1 mouse cellular context compared by ENCODE assay signal in the genomic region with DNA sequence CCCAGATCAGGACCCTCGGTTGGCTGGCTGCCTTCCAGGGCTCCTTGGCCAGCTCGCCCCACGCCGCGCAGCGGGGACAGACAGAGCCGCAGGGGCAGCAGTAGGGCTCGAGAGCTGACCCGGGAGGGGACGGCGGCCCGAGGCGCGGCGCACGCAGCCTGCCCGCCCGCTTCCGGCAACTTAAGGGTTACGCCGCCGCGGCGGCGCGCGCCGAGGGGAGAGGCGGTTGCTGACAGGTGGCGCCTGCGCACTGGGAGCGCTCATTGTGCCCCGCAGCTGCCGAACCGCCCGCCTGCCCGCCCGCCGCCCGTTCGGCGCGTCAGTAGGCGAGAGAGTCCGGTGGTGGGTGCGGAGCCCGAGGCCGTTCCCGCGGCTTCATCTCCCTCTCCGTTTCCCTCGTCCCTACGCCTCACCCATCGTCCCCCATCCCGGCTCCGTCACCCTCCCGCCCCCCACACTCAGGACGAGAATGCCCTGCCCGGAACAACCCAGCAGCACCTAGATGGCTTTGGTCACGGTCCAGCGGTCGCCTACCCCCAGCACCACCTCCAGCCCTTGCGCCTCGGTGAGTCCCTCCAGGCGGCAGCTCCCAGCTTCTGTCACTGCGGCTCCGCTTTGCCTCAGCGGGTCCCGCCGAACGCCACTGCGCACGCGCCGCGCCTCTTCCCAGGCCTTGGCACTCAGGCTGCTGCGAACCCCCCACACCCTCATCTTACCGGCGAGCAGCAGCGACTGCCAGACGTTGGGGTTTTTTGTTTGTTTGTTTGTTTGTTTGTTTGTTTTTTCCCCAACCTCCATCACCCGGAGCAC.
TF ChIP-seq lines count a peak whose summit lies in the region.

A gene (plus strand): TSS at position 337 of the 810 bp plus-strand sequence.

TF ChIP-seq in MEL, 35 proteins besides CTCF, POLR2A, EP300 and RAD21 (continued from another document):
- no peak for TF ChIP-seq USF2 (IDR thresholded peaks at IDR 0.05; ENCODE audit: borderline replicate concordance in 1 of 2, insufficient read depth in 1 of 2, low read depth in 1 of 2, low read length in 2 of 2)
- peak; percentile 40; the same call in 1 of the 2 replicates for TF ChIP-seq MXI1 (IDR thresholded peaks at IDR 0.05; ENCODE audit: low read depth, low read length)
- TF ChIP-seq TBP (IDR thresholded peaks at IDR 0.05; ENCODE audit: low read depth, low read length) = peak; percentile 55; the same call in 1 of the 2 replicates
- peak; percentile 77 for TF ChIP-seq SIN3A (IDR thresholded peaks at IDR 0.05; ENCODE audit: low read length)
- peak; percentile 90; the same call in 1 of the 2 replicates for TF ChIP-seq MAZ (IDR thresholded peaks at IDR 0.05; ENCODE audit: low read depth, low read length)
- no peak for TF ChIP-seq MYC (IDR thresholded peaks at IDR 0.05; ENCODE audit: low read depth, low read length)
- TF ChIP-seq KAT2A (conservative IDR thresholded peaks at IDR 0.05; ENCODE audit: low read depth, low read length) = no peak; the same call in 1 of the 2 replicates
- TF ChIP-seq TCF12 (IDR thresholded peaks at IDR 0.05; ENCODE audit: low read depth, low read length) = peak; percentile 66
- peak; percentile 82 for TF ChIP-seq ELF1 (IDR thresholded peaks at IDR 0.05; ENCODE audit: low read depth, low read length)
- peak; percentile 19; the same call in 1 of the 2 replicates for TF ChIP-seq ZKSCAN1 (IDR thresholded peaks at IDR 0.05; ENCODE audit: low read depth, low read length)
